Mouse (Mus musculus): Measurements from ENCODE around the gene Aff1.

DNA sequence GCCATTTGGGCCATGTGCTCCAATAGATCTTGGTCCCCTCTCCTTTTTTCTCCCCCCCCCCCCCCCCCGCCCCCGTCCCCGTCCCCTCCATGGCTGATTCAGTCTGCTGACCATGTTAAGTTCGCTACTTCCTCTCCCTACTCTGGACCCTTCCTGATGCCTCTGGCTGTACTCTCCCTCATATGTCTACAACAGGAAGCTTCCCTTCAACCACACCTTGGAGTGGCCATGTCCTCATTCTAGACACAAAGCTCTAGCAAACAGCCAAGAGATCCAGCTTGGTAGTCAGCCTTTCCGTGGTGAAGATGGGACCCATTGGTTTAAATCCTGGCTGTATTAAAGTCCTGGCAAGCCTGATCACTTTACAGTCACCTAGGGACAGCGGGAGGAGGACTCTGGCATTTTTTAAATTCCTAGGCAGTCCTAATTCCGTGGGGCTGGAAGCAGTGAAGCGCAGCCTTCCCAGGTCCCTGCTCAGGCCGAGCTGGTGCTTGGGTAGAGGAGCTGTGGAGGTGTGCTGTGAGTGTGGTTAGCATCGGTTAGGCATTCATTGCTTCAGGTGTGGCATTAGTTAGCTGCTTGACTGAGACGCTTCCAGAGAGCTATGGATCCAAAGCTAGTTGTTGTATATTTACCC, 144.1 kb downstream of the Aff1 start:
- no peak for TF ChIP-seq GATA1 (IDR thresholded peaks at IDR 0.05; ENCODE audit: borderline replicate concordance, low read length)
- no peak for TF ChIP-seq FLI1 (IDR thresholded peaks at IDR 0.05; ENCODE audit: low read length)

All from megakaryocyte, embryonic 14.5 days (primary cell).